Mouse (Mus musculus) forebrain, embryonic 13.5 days (tissue): Measurements from ENCODE around the gene Dclk3. TPM values are rescaled to one million over a fixed set of nuclear protein-coding genes. Genes with fewer than 3 reads are reported as not detected.

Experiments used
- polyA plus RNA-seq: library from polyadenylated mRNA; unstranded; fragments of >200 nt; fragmentation: Nextera tagmentation; extraction: Ambion mirVana; gene quantifications from 2 replicates; pipeline ENCODE4 v1.2.1, GENCODE M21; 2015

Gene Dclk3
- polyA plus RNA-seq, 1 experiment from 2014 or later: 1.6 TPM

Other genes with a start within 250 kb of the Dclk3 start
- gene Mlh1, start 167.3 kb upstream of the Dclk3 start, polyA plus RNA-seq: 35.1 and 41.0 TPM in 2 replicates
- gene Epm2aip1, start 167.2 kb upstream of the Dclk3 start, polyA plus RNA-seq: 34.0 and 40.4 TPM in 2 replicates
- gene Trank1, start 127.3 kb upstream of the Dclk3 start, polyA plus RNA-seq: 3.4 and 5.4 TPM in 2 replicates